Mouse (Mus musculus): ENCODE results near the gene Spaca4. TPM values are rescaled to one million over a fixed set of nuclear protein-coding genes. Genes with fewer than 3 reads are reported as not detected.

Spaca4 gene
- polyA plus RNA-seq, 2 experiments, result not detected

DNA sequence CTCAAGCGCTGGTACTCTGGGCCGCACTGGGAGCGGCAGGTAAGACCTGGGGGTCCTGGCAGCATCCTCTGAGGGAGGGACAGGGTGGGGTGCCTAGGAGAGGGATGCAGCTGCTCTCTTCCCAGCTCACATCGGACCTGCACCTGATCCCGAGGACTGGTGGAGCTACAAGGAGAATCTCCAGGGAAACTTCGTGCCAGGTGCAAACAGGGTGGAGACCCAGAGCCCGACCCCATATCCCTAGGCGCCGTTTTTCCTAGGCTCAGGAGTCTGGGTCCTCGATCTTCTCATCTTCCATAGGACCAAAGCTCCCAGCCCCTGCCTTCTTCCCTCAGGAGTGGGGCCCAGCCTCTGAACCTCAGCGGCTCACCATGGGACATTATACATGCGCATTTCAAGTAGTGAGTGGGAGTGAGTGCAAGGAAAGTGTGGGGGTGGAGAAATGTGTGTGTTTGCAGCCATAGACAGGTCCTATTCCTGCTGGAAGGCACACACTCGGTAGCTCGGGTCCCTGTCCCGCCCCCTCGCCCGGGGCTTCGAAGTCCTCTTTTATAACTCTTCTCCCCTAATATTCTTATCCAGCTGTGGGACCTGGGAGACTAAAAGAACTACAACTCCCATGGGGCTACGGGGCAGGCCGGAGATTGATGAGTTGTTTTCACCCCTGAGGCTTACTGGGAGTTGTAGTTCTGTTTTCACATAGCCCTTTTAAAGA, 25.2 kb downstream of the Spaca4 start:
- Histone ChIP-seq H3K4me3 (replicated peaks; ENCODE audit: low read length) (peak overlapping the region; percentile 46), H3K27ac (replicated peaks; ENCODE audit: low read depth, low read length) (no peak overlapping the region), H3K9me3 (ENCODE audit: control insufficient read depth, low read length) (no peaks in the 10 kb centered on the region), H3K27me3 (ENCODE audit: control insufficient read depth, insufficient read depth, low read length) (peaks cover 17% of the 10 kb centered on the region; the same call in 1 of the 2 replicates), H3K36me3 (ENCODE audit: control insufficient read depth, insufficient read depth, low read length) (no peaks in the 10 kb centered on the region), H3K4me1 (ENCODE audit: control insufficient read depth, insufficient read depth, low read length) (peaks cover 24% of the 10 kb centered on the region), H3K4me2 (replicated peaks; ENCODE audit: low read depth, low read length, severe bottlenecking) (peak overlapping the region; percentile 93), H3K9ac (ENCODE audit: low read depth, low read length, severe bottlenecking) (peak overlapping the region; percentile 59)
- DNase-seq (ENCODE audit: low spot score) (peak; percentile 95), ATAC-seq (ENCODE audit: low FRiP score, low read depth) (0 out of 2 replicates have a peak, but pooled peaks have one; percentile 12)
- WGBS, result under 1% methylated on average over 16 of the region's 20 CpGs
- no peak for TF ChIP-seq POLR2A (IDR thresholded peaks at IDR 0.05; ENCODE audit: borderline replicate concordance, extremely low read depth, insufficient read depth, insufficient read length)

DNA sequence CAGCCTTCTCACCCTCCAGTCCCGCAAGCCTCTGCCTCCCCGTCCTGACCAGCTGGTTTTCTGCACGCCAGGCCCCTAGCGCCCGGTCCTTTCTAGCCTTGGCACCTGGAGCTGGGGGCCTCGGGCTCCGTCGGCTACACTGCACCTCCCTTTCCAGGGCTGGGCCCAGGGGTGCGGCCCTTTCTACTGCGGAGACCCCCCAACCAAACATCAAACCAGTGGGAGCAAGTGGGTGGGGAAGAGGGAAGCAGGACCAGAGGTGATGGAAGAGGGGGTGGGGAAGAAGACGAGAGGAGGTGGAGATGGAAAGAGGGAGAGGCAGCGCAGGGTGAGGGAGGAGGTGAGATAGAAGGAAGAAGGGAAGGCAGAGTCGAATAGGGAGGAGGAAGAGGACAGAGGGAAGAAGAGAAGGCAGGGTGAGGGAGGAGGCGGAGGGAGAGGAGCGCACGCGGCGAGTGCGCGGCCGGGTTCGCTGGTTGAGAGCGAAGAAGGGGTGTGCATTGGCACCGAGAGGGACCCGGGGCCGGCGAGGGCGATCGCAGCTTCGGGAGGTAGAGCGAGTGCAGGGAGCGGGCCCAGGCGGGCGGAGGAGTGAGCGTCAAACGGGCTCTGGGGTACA, 26.0 kb downstream of the Spaca4 start, which contains the start of gene Car11:
Car11 (plus strand) TSS at position 321 of the 619 bp plus-strand sequence.
- no peak for DNase-seq (ENCODE audit: low spot score)
- Histone ChIP-seq H3K9ac (ENCODE audit: low read depth, low read length, severe bottlenecking) (peak within 1 kb of the TSS; percentile 59), H3K9me3 (ENCODE audit: control insufficient read depth, low read length) (no peaks in the 10 kb centered on the region), H3K27me3 (ENCODE audit: control insufficient read depth, insufficient read depth, low read length) (peaks cover 17% of the 10 kb centered on the region; the same call in 1 of the 2 replicates), H3K27ac (replicated peaks; ENCODE audit: low read depth, low read length) (no peak within 1 kb of the TSS), H3K4me3 (replicated peaks; ENCODE audit: low read length) (peak within 1 kb of the TSS; percentile 46), H3K4me2 (replicated peaks; ENCODE audit: low read depth, low read length, severe bottlenecking) (peak within 1 kb of the TSS; percentile 93), H3K36me3 (ENCODE audit: control insufficient read depth, insufficient read depth, low read length) (no peaks in the 10 kb centered on the region), H3K4me1 (ENCODE audit: control insufficient read depth, insufficient read depth, low read length) (peaks cover 24% of the 10 kb centered on the region)
- no peak for ATAC-seq (ENCODE audit: low FRiP score, low read depth)
- no peak for TF ChIP-seq POLR2A (IDR thresholded peaks at IDR 0.05; ENCODE audit: borderline replicate concordance, extremely low read depth, insufficient read depth, insufficient read length)
- under 1% methylated on average over 31 of the region's 36 CpGs for WGBS

DNA sequence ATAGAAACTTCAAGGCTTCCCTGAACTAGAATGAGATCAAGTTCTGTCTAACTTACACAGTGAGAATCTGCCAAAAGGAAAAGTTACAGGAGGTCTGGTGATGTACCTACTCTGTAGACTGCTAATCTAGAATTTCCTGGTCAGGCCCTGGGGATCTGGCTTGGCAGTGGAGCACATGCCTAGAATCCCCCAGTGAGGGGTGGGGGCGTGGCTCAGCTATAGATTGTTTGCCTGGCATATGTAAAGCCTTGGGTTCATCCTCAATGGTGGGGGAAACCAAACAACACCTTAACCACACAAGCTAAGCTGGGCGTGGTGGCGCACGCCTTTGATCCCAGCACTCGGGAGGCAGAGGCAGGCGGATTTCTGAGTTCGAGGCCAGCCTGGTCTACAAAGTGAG, 27.7 kb downstream of the Spaca4 start:
- H3K27ac ChIP-seq (replicated peaks; ENCODE audit: low read depth, low read length), result no peak overlapping the region
- ATAC-seq (ENCODE audit: low FRiP score, low read depth) (no peak), DNase-seq (ENCODE audit: low spot score) (no peak)
- H3K9me3 ChIP-seq (ENCODE audit: control insufficient read depth, low read length), result no peaks in the 10 kb centered on the region
- H3K27me3 ChIP-seq (ENCODE audit: control insufficient read depth, insufficient read depth, low read length), result peaks cover 17% of the 10 kb centered on the region; the same call in 1 of the 2 replicates
- 85% methylated on average over 5 of the region's 7 CpGs for WGBS
- no peak overlapping the region for H3K4me2 ChIP-seq (replicated peaks; ENCODE audit: low read depth, low read length, severe bottlenecking)
- TF ChIP-seq POLR2A (IDR thresholded peaks at IDR 0.05; ENCODE audit: borderline replicate concordance, extremely low read depth, insufficient read depth, insufficient read length), result no peak
- H3K36me3 ChIP-seq (ENCODE audit: control insufficient read depth, insufficient read depth, low read length), result no peaks in the 10 kb centered on the region
- H3K4me1 ChIP-seq (ENCODE audit: control insufficient read depth, insufficient read depth, low read length), result peaks cover 15% of the 10 kb centered on the region
- no peak overlapping the region for H3K9ac ChIP-seq (ENCODE audit: low read depth, low read length, severe bottlenecking)
- H3K4me3 ChIP-seq (replicated peaks; ENCODE audit: low read length), result no peak overlapping the region

DNA sequence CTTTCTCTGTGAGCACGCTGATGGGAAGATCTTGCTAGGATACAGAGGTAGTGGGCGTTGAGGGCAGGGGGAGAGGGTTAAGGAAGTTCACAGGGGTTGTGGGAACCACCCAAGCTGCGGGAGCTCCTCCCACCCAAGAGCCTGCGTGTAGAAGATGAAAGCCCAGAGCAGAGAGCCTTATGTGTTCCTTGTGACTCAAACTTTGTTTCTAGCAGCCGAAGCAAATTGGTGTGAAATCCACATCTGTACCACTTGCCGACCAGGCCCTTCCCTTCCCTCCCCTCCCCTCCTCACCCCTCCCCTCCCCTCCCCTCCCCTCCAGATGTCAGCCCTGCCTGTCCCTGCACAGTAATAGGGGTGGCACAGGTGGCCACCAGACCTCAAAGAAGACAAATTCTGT, 30.5 kb downstream of the Spaca4 start:
- Histone ChIP-seq H3K36me3 (ENCODE audit: control insufficient read depth, insufficient read depth, low read length) (no peaks in the 10 kb centered on the region), H3K27ac (replicated peaks; ENCODE audit: low read depth, low read length) (peak overlapping the region; percentile 52; the same call in 1 of the 2 replicates), H3K9ac (ENCODE audit: low read depth, low read length, severe bottlenecking) (no peak overlapping the region), H3K4me2 (replicated peaks; ENCODE audit: low read depth, low read length, severe bottlenecking) (no peak overlapping the region), H3K9me3 (ENCODE audit: control insufficient read depth, low read length) (no peaks in the 10 kb centered on the region), H3K27me3 (ENCODE audit: control insufficient read depth, insufficient read depth, low read length) (peaks cover 12% of the 10 kb centered on the region; the same call in 1 of the 2 replicates), H3K4me1 (ENCODE audit: control insufficient read depth, insufficient read depth, low read length) (peaks cover 4% of the 10 kb centered on the region; the same call in 1 of the 2 replicates), H3K4me3 (replicated peaks; ENCODE audit: low read length) (no peak overlapping the region)
- WGBS, result 2% methylated on average over 6 of the region's 6 CpGs
- DNase-seq (ENCODE audit: low spot score), result no peak
- TF ChIP-seq POLR2A (IDR thresholded peaks at IDR 0.05; ENCODE audit: borderline replicate concordance, extremely low read depth, insufficient read depth, insufficient read length), result no peak
- peak; percentile 51 for ATAC-seq (ENCODE audit: low FRiP score, low read depth)

DNA sequence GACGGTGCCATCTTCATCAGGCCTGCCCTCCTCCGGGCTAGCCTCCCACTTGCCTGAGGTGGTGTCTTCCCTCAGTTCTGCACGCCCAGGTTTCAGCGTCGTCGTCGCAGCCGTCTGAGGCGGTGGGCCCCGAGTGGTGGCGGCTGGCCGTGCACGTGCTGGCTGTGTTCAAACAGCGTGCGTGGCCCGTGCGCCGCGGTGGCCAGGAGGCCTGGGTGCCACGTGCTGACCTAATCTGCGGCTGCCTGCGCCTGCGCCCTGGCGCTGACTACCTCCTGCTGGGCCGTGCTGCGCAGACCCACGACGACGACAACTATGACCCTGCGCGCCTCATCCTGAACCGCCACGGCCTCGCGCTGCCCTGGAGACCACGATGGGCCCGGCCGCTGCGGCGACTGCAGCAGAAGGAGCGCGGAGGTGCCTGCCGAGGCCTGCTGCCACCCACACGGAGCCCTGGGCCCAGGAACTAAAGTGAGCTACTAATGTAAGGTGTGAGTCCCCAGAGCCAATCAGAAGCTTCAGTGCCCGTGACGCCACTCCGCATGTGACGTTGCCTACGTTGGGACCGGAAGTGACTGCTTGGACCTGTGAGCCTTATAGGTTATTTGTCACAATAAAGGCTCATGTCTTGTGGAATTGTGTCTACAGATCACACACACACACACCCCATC, 31.6 kb downstream of the Spaca4 start, which contains the start of gene Sec1:
Sec1 (minus strand) TSS at position 482 of the 671 bp plus-strand sequence.
- Histone ChIP-seq H3K36me3 (ENCODE audit: control insufficient read depth, insufficient read depth, low read length) (no peaks in the 10 kb centered on the region), H3K4me1 (ENCODE audit: control insufficient read depth, insufficient read depth, low read length) (no peaks in the 10 kb centered on the region), H3K9me3 (ENCODE audit: control insufficient read depth, low read length) (no peaks in the 10 kb centered on the region), H3K4me3 (replicated peaks; ENCODE audit: low read length) (no peak within 1 kb of the TSS), H3K27me3 (ENCODE audit: control insufficient read depth, insufficient read depth, low read length) (0 out of 2 replicates have a peak, but pooled peaks cover 2% of the 10 kb centered on the region), H3K4me2 (replicated peaks; ENCODE audit: low read depth, low read length, severe bottlenecking) (no peak within 1 kb of the TSS), H3K27ac (replicated peaks; ENCODE audit: low read depth, low read length) (peak within 1 kb of the TSS; percentile 52; the same call in 1 of the 2 replicates), H3K9ac (ENCODE audit: low read depth, low read length, severe bottlenecking) (no peak within 1 kb of the TSS)
- WGBS, result 93% methylated on average over 50 of the region's 50 CpGs
- DNase-seq (ENCODE audit: low spot score) (no peak), ATAC-seq (ENCODE audit: low FRiP score, low read depth) (no peak)
- no peak for TF ChIP-seq POLR2A (IDR thresholded peaks at IDR 0.05; ENCODE audit: borderline replicate concordance, extremely low read depth, insufficient read depth, insufficient read length)
